Mouse (Mus musculus) CH12.LX (cell line): ENCODE results near the gene Hspa12a.

Experiments
- BHLHE40 ChIP-seq: IDR thresholded peaks from 2 replicates; pipeline ENCODE4 v1.6.1; 2011; ENCODE audit warnings: mild to moderate bottlenecking, low read depth, low read length, improper control_type of control experiment
- CTCF ChIP-seq, 2 experiments: IDR thresholded peaks in 1 of 2; conservative IDR thresholded peaks in 1 of 2; 2 replicates each; pipeline ENCODE4 v1.5.1; 2011 to 2012; ENCODE audit warnings: low read depth in 2 of 2, low read length in 2 of 2, improper control_type of control experiment in 1 of 2, inconsistent platforms in 1 of 2, mild to moderate bottlenecking in 1 of 2, moderate library complexity in 1 of 2
- HCFC1 ChIP-seq: IDR thresholded peaks from 2 replicates; pipeline ENCODE4 v1.6.1; 2012; ENCODE audit warnings: low read depth, mild to moderate bottlenecking, inconsistent platforms, low read length, improper control_type of control experiment
- MAZ ChIP-seq: IDR thresholded peaks from 2 replicates; pipeline ENCODE4 v1.6.1; 2012; ENCODE audit warnings: low read depth, mild to moderate bottlenecking, inconsistent platforms, low read length, improper control_type of control experiment, moderate library complexity
- NRF1 ChIP-seq: IDR thresholded peaks from 2 replicates; pipeline ENCODE4 v1.6.1; 2014; ENCODE audit warnings: low read depth, mild to moderate bottlenecking, inconsistent platforms, low read length, improper control_type of control experiment, moderate library complexity
- POLR2A ChIP-seq: IDR thresholded peaks from 2 replicates; pipeline ENCODE4 v1.6.1; 2011; ENCODE audit warnings: low read depth, mild to moderate bottlenecking, improper control_type of control experiment, low read length
- SIN3A ChIP-seq: IDR thresholded peaks from 2 replicates; pipeline ENCODE4 v1.6.1; 2012; ENCODE audit warnings: low read length, improper control_type of control experiment, inconsistent platforms

GRCm38 (mm10) chr19:58859357-58859756 lies 84.1 kb downstream of the Hspa12a start:
- TF ChIP-seq CTCF (conservative IDR thresholded peaks at IDR 0.05 in 1 of 2, IDR thresholded peaks at IDR 0.05 in 1 of 2; ENCODE audit: low read depth in 2 of 2, low read length in 2 of 2) (no peak), SIN3A (no peak), NRF1 (no peak), POLR2A (no peak), HCFC1 (no peak), MAZ (no peak), BHLHE40 (no peak)
